Mouse (Mus musculus) midbrain, embryonic 16.5 days (tissue): ENCODE measurements around the gene Mrto4. TPM values are rescaled to one million over a fixed set of nuclear protein-coding genes. Genes with fewer than 3 reads are reported as not detected.

Source experiments
- ATAC-seq: fragments of 200-750 bp; cut with Nextera tagmentation; 2 replicates; pipeline ENCODE4 v1.8.0; 2017; ENCODE audit warnings: moderate TSS enrichment
- H3K27ac ChIP-seq: fragments of 300-500 bp; sonication (generic); 2 replicates; pipeline ENCODE4 v1.5.1; 2014; ENCODE audit warnings: mild to moderate bottlenecking, low read length, mixed read lengths
- H3K27me3 ChIP-seq: fragments of 300-500 bp; sonication (generic); 2 replicates; pipeline ENCODE4 v1.6.1; 2014; ENCODE audit warnings: low read depth, low read length, mixed read lengths; ENCODE audit not compliant: control insufficient read depth, insufficient read depth
- H3K36me3 ChIP-seq: fragments of 300-500 bp; sonication (generic); 2 replicates; pipeline ENCODE4 v1.6.1; 2014; ENCODE audit warnings: mild to moderate bottlenecking, low read length, moderate library complexity, mixed read lengths; ENCODE audit not compliant: control insufficient read depth, insufficient read depth
- H3K4me1 ChIP-seq: fragments of 300-500 bp; sonication (generic); 2 replicates; pipeline ENCODE4 v1.6.1; 2014; ENCODE audit warnings: mild to moderate bottlenecking, low read length, mixed read lengths; ENCODE audit not compliant: control insufficient read depth, insufficient read depth
- H3K4me2 ChIP-seq: fragments of 300-500 bp; sonication (generic); 2 replicates; pipeline ENCODE4 v1.6.1; 2014; ENCODE audit warnings: mild to moderate bottlenecking, low read length, mixed read lengths
- H3K4me3 ChIP-seq: fragments of 300-500 bp; sonication (generic); 2 replicates; pipeline ENCODE4 v1.5.1; 2014; ENCODE audit warnings: low read depth, mild to moderate bottlenecking, low read length, moderate library complexity, mixed read lengths
- H3K9ac ChIP-seq: fragments of 300-500 bp; sonication (generic); 2 replicates; pipeline ENCODE4 v1.6.1; 2014; ENCODE audit warnings: low read depth, low read length, mixed read lengths
- H3K9me3 ChIP-seq: fragments of 300-500 bp; sonication (generic); replicated peaks from 2 replicates; pipeline ENCODE4 v1.6.1; 2014; ENCODE audit warnings: mild to moderate bottlenecking, low read length, mixed read lengths; ENCODE audit not compliant: control insufficient read depth, poor library complexity, severe bottlenecking
- WGBS: fragments of 180-500 bp; shearing (Covaris S2); extraction: QIAGEN DNeasy Blood & Tissue Kit; methylation state at CpG from one replicate; pipeline ENCODE4 v1.1.7; 2014; 5-methylcytosine and 5-hydroxymethylcytosine counted together
- polyA plus RNA-seq: library from polyadenylated mRNA; unstranded; fragments of >200 nt; fragmentation: Nextera tagmentation; extraction: Ambion mirVana; gene quantifications from 2 replicates; pipeline ENCODE4 v1.2.1, GENCODE M21; 2015

The Mrto4 gene
- polyA plus RNA-seq, 1 experiment from 2014 or later = 82.1 TPM

GRCm38 (mm10) chr4:139330605-139331004, 21.8 kb downstream of the Mrto4 start:
- ATAC-seq = no peak
- Histone ChIP-seq H3K4me2 (no peak overlapping the region), H3K27ac (no peak overlapping the region), H3K9me3 (no peaks in the 10 kb centered on the region), H3K4me3 (no peak overlapping the region), H3K36me3 (no peaks in the 10 kb centered on the region), H3K4me1 (no peaks in the 10 kb centered on the region), H3K27me3 (peaks cover 4% of the 10 kb centered on the region; the same call in 1 of the 2 replicates), H3K9ac (no peak overlapping the region)
- WGBS = 13% methylated on average over 10 of the region's 10 CpGs

GRCm38 (mm10) chr4:139319740-139320139, 32.6 kb downstream of the Mrto4 start:
- Histone ChIP-seq H3K36me3 (0 out of 2 replicates have a peak, but pooled peaks cover 2% of the 10 kb centered on the region), H3K27ac (no peak overlapping the region), H3K4me3 (no peak overlapping the region), H3K4me2 (no peak overlapping the region), H3K9me3 (no peaks in the 10 kb centered on the region), H3K4me1 (no peaks in the 10 kb centered on the region), H3K27me3 (no peaks in the 10 kb centered on the region), H3K9ac (no peak overlapping the region)
- WGBS = 91% methylated on average over 4 of the region's 4 CpGs
- no peak for ATAC-seq

- 94% methylated on average over 11 of the region's 11 CpGs for WGBS
Observed at GRCm38 (mm10) chr4:139318449-139318848, 33.9 kb downstream of the Mrto4 start.

GRCm38 (mm10) chr4:139312632-139313031, 39.7 kb downstream of the Mrto4 start:
- Histone ChIP-seq H3K9me3 (no peaks in the 10 kb centered on the region), H3K27ac (no peak overlapping the region), H3K36me3 (no peaks in the 10 kb centered on the region), H3K4me3 (no peak overlapping the region), H3K9ac (no peak overlapping the region), H3K4me2 (no peak overlapping the region), H3K27me3 (no peaks in the 10 kb centered on the region), H3K4me1 (peaks cover 18% of the 10 kb centered on the region)
- no peak for ATAC-seq
- WGBS = 58% methylated on average over 4 of the region's 4 CpGs

More at GRCm38 (mm10) chr4:139318449-139318848, 33.9 kb downstream of the Mrto4 start:
- Histone ChIP-seq H3K27me3 (no peaks in the 10 kb centered on the region), H3K4me1 (no peaks in the 10 kb centered on the region), H3K27ac (no peak overlapping the region), H3K4me3 (no peak overlapping the region), H3K9me3 (no peaks in the 10 kb centered on the region), H3K36me3 (0 out of 2 replicates have a peak, but pooled peaks cover 2% of the 10 kb centered on the region), H3K9ac (no peak overlapping the region), H3K4me2 (no peak overlapping the region)
- ATAC-seq = no peak

GRCm38 (mm10) chr4:139311707-139312106, 40.7 kb downstream of the Mrto4 start:
- H3K9ac ChIP-seq = peak overlapping the region; percentile 91; the same call in 1 of the 2 replicates
- H3K4me3 ChIP-seq = peak overlapping the region; percentile 93
- H3K4me1 ChIP-seq = peaks cover 18% of the 10 kb centered on the region
- H3K27me3 ChIP-seq = no peaks in the 10 kb centered on the region
- H3K36me3 ChIP-seq = no peaks in the 10 kb centered on the region
- WGBS = 16% methylated on average over 14 of the region's 14 CpGs
- ATAC-seq = no peak
- H3K27ac ChIP-seq = no peak overlapping the region
- H3K9me3 ChIP-seq = no peaks in the 10 kb centered on the region
- H3K4me2 ChIP-seq = peak overlapping the region; percentile 68

GRCm38 (mm10) chr4:139310899-139311701, 41.3 kb downstream of the Mrto4 start:
- Histone ChIP-seq H3K9ac (peak overlapping the region; percentile 91), H3K36me3 (0 out of 2 replicates have a peak, but pooled peaks cover 2% of the 10 kb centered on the region), H3K4me3 (peak overlapping the region; percentile 93), H3K9me3 (no peaks in the 10 kb centered on the region), H3K4me2 (peak overlapping the region; percentile 68), H3K27ac (peak overlapping the region; percentile 77), H3K27me3 (no peaks in the 10 kb centered on the region), H3K4me1 (peaks cover 18% of the 10 kb centered on the region)
- under 1% methylated on average over 53 of the region's 53 CpGs for WGBS
- ATAC-seq = no peak; the same call in 1 of the 2 replicates

GRCm38 (mm10) chr4:139310171-139310898, 42.0 kb downstream of the Mrto4 start, which contains the start of the genes Pqlc2 and Akr7a5:
Pqlc2 (minus strand) TSS chr4:139310708.
Akr7a5 (plus strand) TSS chr4:139310744.
- Histone ChIP-seq H3K27me3 (no peaks in the 10 kb centered on the region), H3K4me2 (peak within 1 kb of the TSS; percentile 68), H3K9me3 (no peaks in the 10 kb centered on the region), H3K36me3 (0 out of 2 replicates have a peak, but pooled peaks cover 2% of the 10 kb centered on the region), H3K4me3 (peak within 1 kb of the TSS; percentile 93), H3K4me1 (peaks cover 18% of the 10 kb centered on the region), H3K9ac (peak within 1 kb of the TSS; percentile 93), H3K27ac (peak within 1 kb of the TSS; percentile 77)
- WGBS = under 1% methylated on average over 63 of the region's 63 CpGs
- peak; percentile 92 for ATAC-seq

GRCm38 (mm10) chr4:139309651-139310050, 42.7 kb downstream of the Mrto4 start:
- Histone ChIP-seq H3K4me3 (peak overlapping the region; percentile 93), H3K36me3 (peaks cover 4% of the 10 kb centered on the region), H3K4me2 (peak overlapping the region; percentile 68), H3K27me3 (no peaks in the 10 kb centered on the region), H3K9me3 (no peaks in the 10 kb centered on the region), H3K9ac (peak overlapping the region; percentile 93), H3K4me1 (peaks cover 18% of the 10 kb centered on the region), H3K27ac (no peak overlapping the region)
- 29% methylated on average over 6 of the region's 6 CpGs for WGBS
- ATAC-seq = no peak
